Mouse (Mus musculus): ENCODE measurements at regions not wholly inside any gene's neighbourhood (a gene's known extent, or its start where the extent isn't known, plus 50 kb on each side); places are given as distances from the start of the nearest gene placed in this dataset.

- ATAC-seq = no peak
These were observed 57.8 kb upstream of the Chchd3 start for GRCm38 (mm10) chr6:33117877-33118276.

GRCm38 (mm10) chr6:33120581-33120980 is 60.5 kb upstream of the Chchd3 start:
- H3K9me3 ChIP-seq = no peaks in the 10 kb centered on the region
- no peaks in the 10 kb centered on the region for H3K36me3 ChIP-seq
- H3K4me3 ChIP-seq (replicated peaks) = no peak overlapping the region
- no peak overlapping the region for H3K4me2 ChIP-seq (replicated peaks)
- H3K27ac ChIP-seq = no peak overlapping the region
- H3K9ac ChIP-seq = no peak overlapping the region
- no peaks in the 10 kb centered on the region for H3K4me1 ChIP-seq (replicated peaks)
- ATAC-seq = no peak
- H3K27me3 ChIP-seq (replicated peaks) = no peaks in the 10 kb centered on the region

More at GRCm38 (mm10) chr6:33117877-33118276, 57.8 kb upstream of the Chchd3 start:
- H3K9ac ChIP-seq = no peak overlapping the region
- H3K4me2 ChIP-seq (replicated peaks) = no peak overlapping the region
- WGBS = 47% methylated on average over 1 of the region's 1 CpGs
- no peaks in the 10 kb centered on the region for H3K9me3 ChIP-seq
- H3K4me3 ChIP-seq (replicated peaks) = no peak overlapping the region
- no peak overlapping the region for H3K27ac ChIP-seq
- H3K36me3 ChIP-seq = no peaks in the 10 kb centered on the region
- no peaks in the 10 kb centered on the region for H3K27me3 ChIP-seq (replicated peaks)
- no peaks in the 10 kb centered on the region for H3K4me1 ChIP-seq (replicated peaks)

- H3K9ac ChIP-seq = no peak overlapping the region
- WGBS = 6% methylated on average over 8 of the region's 8 CpGs
- no peak overlapping the region for H3K4me2 ChIP-seq (replicated peaks)
- no peak overlapping the region for H3K27ac ChIP-seq
- H3K27me3 ChIP-seq (replicated peaks) = no peaks in the 10 kb centered on the region
- H3K4me1 ChIP-seq (replicated peaks) = no peaks in the 10 kb centered on the region
- no peaks in the 10 kb centered on the region for H3K36me3 ChIP-seq
- H3K9me3 ChIP-seq = no peaks in the 10 kb centered on the region
- ATAC-seq = no peak
- no peak overlapping the region for H3K4me3 ChIP-seq (replicated peaks)
These were observed 66.5 kb upstream of the Chchd3 start for GRCm38 (mm10) chr6:33126574-33126973.

DNA sequence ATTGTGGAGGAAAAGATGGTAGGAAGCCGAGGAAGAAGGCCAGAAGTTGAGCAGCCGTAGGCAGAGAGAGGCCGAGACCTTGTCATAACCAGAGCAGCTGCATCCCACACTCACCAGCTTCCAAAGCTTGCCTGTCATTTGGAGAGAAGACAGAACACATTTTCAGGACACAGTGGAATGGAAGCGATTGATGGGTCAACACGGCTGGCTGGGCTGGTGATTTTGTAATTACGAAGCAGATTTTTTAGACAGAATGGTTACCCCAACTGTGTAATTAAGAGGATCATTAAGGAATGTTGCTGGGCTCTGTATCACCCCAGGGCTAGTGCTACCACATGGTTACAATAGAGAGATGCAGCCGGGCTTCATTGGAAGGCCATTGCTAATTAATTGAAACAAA is 76.8 kb upstream of the Chchd3 start:
- no peaks in the 10 kb centered on the region for H3K27me3 ChIP-seq (replicated peaks)
- H3K4me3 ChIP-seq (replicated peaks) = no peak overlapping the region
- H3K9me3 ChIP-seq = no peaks in the 10 kb centered on the region
- 78% methylated on average over 7 of the region's 7 CpGs for WGBS
- no peaks in the 10 kb centered on the region for H3K4me1 ChIP-seq (replicated peaks)
- H3K27ac ChIP-seq = no peak overlapping the region
- H3K9ac ChIP-seq = no peak overlapping the region
- no peak overlapping the region for H3K4me2 ChIP-seq (replicated peaks)
- H3K36me3 ChIP-seq = no peaks in the 10 kb centered on the region
- ATAC-seq = no peak

GRCm38 (mm10) chr6:33137823-33138222 is 77.8 kb upstream of the Chchd3 start:
- no peak overlapping the region for H3K4me2 ChIP-seq (replicated peaks)
- 39% methylated on average over 8 of the region's 8 CpGs for WGBS
- no peaks in the 10 kb centered on the region for H3K9me3 ChIP-seq
- H3K4me3 ChIP-seq (replicated peaks) = no peak overlapping the region
- no peaks in the 10 kb centered on the region for H3K36me3 ChIP-seq
- H3K4me1 ChIP-seq (replicated peaks) = no peaks in the 10 kb centered on the region
- no peak overlapping the region for H3K27ac ChIP-seq
- H3K27me3 ChIP-seq (replicated peaks) = no peaks in the 10 kb centered on the region
- H3K9ac ChIP-seq = no peak overlapping the region
- ATAC-seq = no peak

- Histone ChIP-seq H3K9me3 (no peaks in the 10 kb centered on the region), H3K36me3 (no peaks in the 10 kb centered on the region), H3K9ac (no peak overlapping the region), H3K27me3 (replicated peaks) (no peaks in the 10 kb centered on the region), H3K4me2 (replicated peaks) (no peak overlapping the region), H3K4me1 (replicated peaks) (no peaks in the 10 kb centered on the region), H3K4me3 (replicated peaks) (no peak overlapping the region), H3K27ac (no peak overlapping the region)
- ATAC-seq = no peak
- WGBS = 84% methylated on average over 11 of the region's 11 CpGs
These were observed 82.4 kb upstream of the Exoc4 start for GRCm38 (mm10) chr6:33166479-33166878.

DNA sequence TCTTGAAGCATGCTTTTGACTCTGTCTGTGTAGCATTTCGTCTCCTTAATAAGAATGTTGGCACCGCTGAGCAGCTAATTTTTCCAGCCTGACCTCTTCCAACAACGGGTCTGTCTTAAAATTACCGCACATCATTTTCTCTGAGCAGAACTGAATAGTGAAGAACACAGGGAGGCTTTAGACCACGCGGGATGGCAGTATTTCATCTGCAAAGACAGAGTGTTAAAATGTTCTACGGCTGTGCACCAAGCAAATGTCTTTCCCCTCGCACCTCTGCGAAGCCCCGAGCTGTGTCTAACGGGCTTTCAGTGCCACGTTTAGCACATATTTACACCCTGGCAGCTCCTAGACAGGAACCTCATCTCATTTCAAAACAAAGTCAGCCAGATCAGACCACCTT is 75.3 kb upstream of the Exoc4 start:
- Histone ChIP-seq H3K36me3 (no peaks in the 10 kb centered on the region), H3K4me3 (replicated peaks) (no peak overlapping the region), H3K4me1 (replicated peaks) (no peaks in the 10 kb centered on the region), H3K9me3 (no peaks in the 10 kb centered on the region), H3K27me3 (replicated peaks) (no peaks in the 10 kb centered on the region), H3K4me2 (replicated peaks) (no peak overlapping the region), H3K27ac (no peak overlapping the region), H3K9ac (no peak overlapping the region)
- 58% methylated on average over 12 of the region's 12 CpGs for WGBS
- no peak for ATAC-seq

DNA sequence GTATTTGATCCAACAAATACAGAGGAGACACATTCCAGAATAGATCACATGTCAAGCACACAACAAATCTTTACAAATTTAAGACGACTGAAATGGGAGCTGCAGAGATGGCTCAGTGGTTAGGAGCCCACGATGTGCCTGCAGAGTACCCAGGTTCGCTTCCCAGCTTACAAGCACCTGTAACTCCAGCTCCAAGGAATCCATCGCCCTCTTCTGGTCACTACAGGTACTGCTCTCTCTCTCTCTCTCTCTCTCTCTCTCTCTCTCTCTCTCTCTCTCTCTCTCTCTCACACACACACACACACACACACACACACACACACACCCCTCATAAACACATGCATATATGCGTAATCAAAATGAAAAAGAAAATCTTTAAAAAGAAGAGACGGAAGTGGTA is 74.3 kb upstream of the Exoc4 start:
- Histone ChIP-seq H3K36me3 (no peaks in the 10 kb centered on the region), H3K9ac (no peak overlapping the region), H3K9me3 (no peaks in the 10 kb centered on the region), H3K4me1 (replicated peaks) (no peaks in the 10 kb centered on the region), H3K4me3 (replicated peaks) (no peak overlapping the region), H3K27me3 (replicated peaks) (no peaks in the 10 kb centered on the region), H3K27ac (no peak overlapping the region), H3K4me2 (replicated peaks) (no peak overlapping the region)
- ATAC-seq = no peak
- 61% methylated on average over 6 of the region's 6 CpGs for WGBS

GRCm38 (mm10) chr6:33189521-33190246 is 59.2 kb upstream of the Exoc4 start:
- H3K9me3 ChIP-seq = no peaks in the 10 kb centered on the region
- 42% methylated on average over 11 of the region's 11 CpGs for WGBS

GRCm38 (mm10) chr6:33193823-33194222 is 55.1 kb upstream of the Exoc4 start:
- WGBS = 72% methylated on average over 3 of the region's 3 CpGs
- H3K36me3 ChIP-seq = no peaks in the 10 kb centered on the region
- H3K9me3 ChIP-seq = no peaks in the 10 kb centered on the region
- H3K27ac ChIP-seq = no peak overlapping the region
- H3K4me2 ChIP-seq (replicated peaks) = no peak overlapping the region
- no peak for ATAC-seq
- no peaks in the 10 kb centered on the region for H3K27me3 ChIP-seq (replicated peaks)
- no peak overlapping the region for H3K9ac ChIP-seq
- H3K4me1 ChIP-seq (replicated peaks) = no peaks in the 10 kb centered on the region
- no peak overlapping the region for H3K4me3 ChIP-seq (replicated peaks)

More at GRCm38 (mm10) chr6:33189521-33190246, 59.2 kb upstream of the Exoc4 start:
- Histone ChIP-seq H3K36me3 (no peaks in the 10 kb centered on the region), H3K4me3 (replicated peaks) (no peak overlapping the region), H3K9ac (no peak overlapping the region), H3K27me3 (replicated peaks) (no peaks in the 10 kb centered on the region), H3K27ac (no peak overlapping the region), H3K4me2 (replicated peaks) (0 out of 2 replicates have a peak overlapping the region, but pooled peaks have one; percentile 19), H3K4me1 (replicated peaks) (no peaks in the 10 kb centered on the region)
- no peak for ATAC-seq
